Mouse (Mus musculus) lung, embryonic 14.5 days (tissue): ENCODE data around the gene Gpr62. TPM values are rescaled to one million over a fixed set of nuclear protein-coding genes. Genes with fewer than 3 reads are reported as not detected.
A peak's percentile ranks its signal among the peaks of the same experiment; 100 is the strongest.

Experiments
- ATAC-seq: fragments of 200-750 bp; cut with Nextera tagmentation; 2 replicates; pipeline ENCODE4 v1.8.0; 2017; ENCODE audit warnings: mild to moderate bottlenecking, moderate TSS enrichment, moderate library complexity; ENCODE audit not compliant: insufficient read depth
- DNase-seq: peaks from one replicate; pipeline ENCODE4 v3.0.0-alpha.2; 2015
- H3K27ac ChIP-seq: fragments of 300-500 bp; sonication (generic); 2 replicates; pipeline ENCODE4 v1.5.1; 2014; ENCODE audit warnings: low read depth, mild to moderate bottlenecking, moderate library complexity
- H3K27me3 ChIP-seq: fragments of 300-500 bp; sonication (generic); 2 replicates; pipeline ENCODE4 v1.6.1; 2014; ENCODE audit warnings: low read length, control low read depth; ENCODE audit not compliant: insufficient read depth
- H3K36me3 ChIP-seq: fragments of 300-500 bp; sonication (generic); 2 replicates; pipeline ENCODE4 v1.6.1; 2014; ENCODE audit warnings: control low read depth; ENCODE audit not compliant: insufficient read depth
- H3K4me1 ChIP-seq: fragments of 300-500 bp; sonication (generic); 2 replicates; pipeline ENCODE4 v1.6.1; 2014; ENCODE audit warnings: antibody characterized with exemption, control low read depth; ENCODE audit not compliant: insufficient read depth
- H3K4me2 ChIP-seq: fragments of 300-500 bp; sonication (generic); 2 replicates; pipeline ENCODE4 v1.6.1; 2014; ENCODE audit warnings: mild to moderate bottlenecking
- H3K4me3 ChIP-seq: fragments of 300-500 bp; sonication (generic); 2 replicates; pipeline ENCODE4 v1.5.1; 2014; ENCODE audit warnings: low read depth, low read length
- H3K9ac ChIP-seq: fragments of 300-500 bp; sonication (generic); 2 replicates; pipeline ENCODE4 v1.6.1; 2014
- H3K9me3 ChIP-seq: fragments of 300-500 bp; sonication (generic); 2 replicates; pipeline ENCODE4 v1.6.1; 2016; ENCODE audit warnings: low read depth, low read length, control low read depth
- CTCF ChIP-seq: IDR thresholded peaks from 2 replicates; pipeline ENCODE4 v1.5.1; 2016; ENCODE audit warnings: antibody characterized with exemption, low read depth
- WGBS: fragments of 180-500 bp; shearing (Covaris S2); extraction: QIAGEN DNeasy Blood & Tissue Kit; methylation state at CpG from one replicate; pipeline ENCODE4 v1.1.7; 2014; 5-methylcytosine and 5-hydroxymethylcytosine counted together
- polyA plus RNA-seq: library from polyadenylated mRNA; unstranded; fragments of >200 nt; fragmentation: Nextera tagmentation; extraction: Ambion mirVana; gene quantifications from 2 replicates; pipeline ENCODE4 v1.2.1, GENCODE M21; 2014

Gene Gpr62
- polyA plus RNA-seq, 1 experiment from 2014 or later = 0.26 TPM

DNA sequence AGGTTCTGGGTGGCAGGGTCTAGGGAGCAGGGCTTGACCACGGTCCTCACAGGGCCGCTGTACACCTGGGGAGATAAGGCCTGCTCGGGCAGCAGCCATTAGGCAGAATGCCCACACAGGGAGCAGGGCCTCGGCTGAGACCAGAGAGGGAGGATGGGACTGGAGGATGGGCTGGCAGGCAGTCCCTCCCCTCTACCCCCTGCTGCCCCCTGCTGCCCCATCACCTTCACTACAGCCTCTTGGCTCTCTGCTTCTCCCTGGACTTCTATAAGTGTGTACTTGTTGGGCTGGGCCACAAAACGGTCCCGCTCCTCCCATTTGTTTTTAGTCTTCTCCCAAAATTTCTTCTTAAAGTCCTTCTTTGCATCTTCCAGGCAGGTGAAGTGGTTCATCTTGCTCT, 8.7 kb upstream of the Gpr62 start:
- Histone ChIP-seq H3K9ac (peak overlapping the region; percentile 16), H3K9me3 (no peaks in the 10 kb centered on the region), H3K27ac (no peak overlapping the region), H3K4me3 (no peak overlapping the region), H3K27me3 (no peaks in the 10 kb centered on the region), H3K4me1 (peaks cover 15% of the 10 kb centered on the region), H3K36me3 (no peaks in the 10 kb centered on the region), H3K4me2 (peak overlapping the region; percentile 29)
- 4% methylated on average over 6 of the region's 6 CpGs for WGBS
- TF ChIP-seq CTCF = peak; percentile 86
- ATAC-seq (peak; percentile 10; the same call in 1 of the 2 replicates), DNase-seq (peak; percentile 69)

DNA sequence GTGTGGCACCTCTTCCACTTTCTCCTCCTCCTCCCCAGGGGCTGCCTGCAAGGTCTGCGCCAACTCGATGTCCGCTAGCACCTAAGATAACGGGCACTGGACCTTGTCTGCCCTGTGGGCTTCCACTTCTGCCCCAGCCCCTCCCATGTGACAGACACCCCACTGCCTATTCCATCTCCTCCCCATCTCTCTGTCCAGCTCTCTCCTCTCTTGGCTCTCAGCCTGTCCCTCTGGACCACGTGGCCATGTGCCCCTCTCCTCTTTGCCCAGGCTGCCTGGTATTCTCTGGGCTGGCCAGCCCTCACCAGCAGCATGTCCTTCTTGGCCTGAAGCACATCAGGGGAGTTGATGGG, 8.0 kb upstream of the Gpr62 start:
- no peak overlapping the region for H3K9ac ChIP-seq
- no peaks in the 10 kb centered on the region for H3K9me3 ChIP-seq
- H3K4me2 ChIP-seq = no peak overlapping the region
- H3K27me3 ChIP-seq = no peaks in the 10 kb centered on the region
- H3K4me1 ChIP-seq = peaks cover 15% of the 10 kb centered on the region
- H3K27ac ChIP-seq = no peak overlapping the region
- WGBS = 75% methylated on average over 5 of the region's 5 CpGs
- ATAC-seq = no peak
- DNase-seq = no peak
- no peaks in the 10 kb centered on the region for H3K36me3 ChIP-seq
- H3K4me3 ChIP-seq = no peak overlapping the region
- no peak for TF ChIP-seq CTCF

DNA sequence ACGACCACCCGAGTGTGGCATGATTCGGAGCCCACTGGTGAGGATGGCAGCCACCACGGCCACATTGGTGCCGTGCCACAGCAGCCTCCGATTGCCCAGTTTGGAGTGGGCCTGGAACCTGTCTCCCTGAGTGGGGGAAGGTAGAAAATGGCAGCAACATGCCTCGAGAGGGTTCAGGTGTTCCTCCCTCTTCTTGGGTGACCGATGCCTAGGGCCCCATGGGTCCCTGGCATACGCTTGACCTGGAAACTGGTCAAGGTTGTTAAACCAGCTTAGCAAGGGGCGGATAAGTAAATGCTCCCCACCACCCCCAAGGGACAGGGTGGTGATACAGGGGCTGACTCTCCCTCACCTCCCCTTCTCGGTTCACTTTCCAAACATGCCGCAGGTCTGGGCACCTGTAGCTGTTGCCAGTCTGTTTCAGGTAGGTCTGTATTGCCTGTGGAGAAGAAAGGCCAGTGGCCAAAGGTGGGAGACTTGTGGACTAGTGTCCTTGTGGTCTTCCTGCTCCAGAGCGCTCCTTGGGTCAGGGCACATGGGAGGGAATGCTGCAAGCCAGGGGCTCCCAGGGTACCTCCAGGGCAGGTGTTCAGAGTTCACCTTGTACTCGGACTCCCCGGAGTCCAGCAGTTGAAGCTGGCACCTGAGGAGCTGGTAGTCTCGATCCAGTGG, 7.5 kb upstream of the Gpr62 start:
- H3K4me1 ChIP-seq = peaks cover 15% of the 10 kb centered on the region

DNA sequence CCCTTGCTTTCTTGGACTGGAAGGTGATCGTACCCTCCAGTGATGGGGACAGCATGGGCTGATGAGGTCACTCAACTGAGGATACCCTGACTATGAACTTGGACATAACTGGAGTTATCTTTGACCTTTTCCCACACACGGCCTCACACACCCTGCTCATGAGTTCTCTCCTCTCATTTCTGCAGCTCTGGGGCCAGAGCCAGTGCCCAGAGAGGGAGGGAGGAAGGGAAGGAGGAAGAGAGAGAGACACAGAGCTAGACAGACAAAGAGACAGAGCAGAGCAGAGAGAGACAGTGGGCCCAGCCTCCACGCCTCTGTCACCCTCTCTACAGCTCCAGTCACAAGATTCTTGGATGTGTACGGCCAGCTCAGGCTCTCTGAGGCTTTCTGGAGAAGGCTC, 6.6 kb upstream of the Gpr62 start:
- Histone ChIP-seq H3K27me3 (no peaks in the 10 kb centered on the region), H3K36me3 (no peaks in the 10 kb centered on the region), H3K9me3 (no peaks in the 10 kb centered on the region), H3K9ac (no peak overlapping the region), H3K4me2 (no peak overlapping the region), H3K4me1 (peaks cover 13% of the 10 kb centered on the region), H3K4me3 (no peak overlapping the region), H3K27ac (peak overlapping the region; percentile 52; the same call in 1 of the 2 replicates)
- DNase-seq = no peak
- TF ChIP-seq CTCF = no peak
- no peak for ATAC-seq
- 46% methylated on average over 4 of the region's 4 CpGs for WGBS

More for the DNA sequence above, 7.5 kb upstream of the Gpr62 start:
- TF ChIP-seq CTCF = no peak
- Histone ChIP-seq H3K4me2 (no peak overlapping the region), H3K9ac (no peak overlapping the region), H3K27ac (no peak overlapping the region), H3K9me3 (no peaks in the 10 kb centered on the region), H3K36me3 (no peaks in the 10 kb centered on the region), H3K27me3 (no peaks in the 10 kb centered on the region), H3K4me3 (no peak overlapping the region)
- DNase-seq = no peak
- WGBS = 81% methylated on average over 16 of the region's 16 CpGs
- no peak for ATAC-seq

DNA sequence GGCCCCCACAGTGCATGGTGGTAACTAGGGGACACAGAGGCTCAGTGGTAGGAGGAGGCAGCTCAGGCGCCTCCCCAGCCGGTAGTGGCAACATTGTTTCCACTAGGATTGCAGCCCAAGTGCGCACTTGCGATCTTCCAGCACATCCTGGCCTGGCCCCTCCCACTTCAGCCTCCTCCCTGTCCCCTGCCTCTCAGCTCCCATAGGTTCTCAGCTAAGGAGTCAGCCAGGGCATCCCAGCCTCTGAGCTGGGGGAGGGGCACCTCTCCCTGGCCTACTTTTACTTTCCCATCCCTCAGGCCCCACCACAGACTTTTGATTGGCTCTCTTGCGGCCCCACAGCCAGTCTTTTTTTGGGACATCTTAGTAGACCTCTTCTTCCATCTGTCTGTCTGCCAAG, 6.2 kb upstream of the Gpr62 start:
- Histone ChIP-seq H3K9me3 (no peaks in the 10 kb centered on the region), H3K4me1 (peaks cover 13% of the 10 kb centered on the region), H3K27me3 (no peaks in the 10 kb centered on the region), H3K36me3 (no peaks in the 10 kb centered on the region), H3K4me2 (peak overlapping the region; percentile 45), H3K9ac (no peak overlapping the region), H3K4me3 (no peak overlapping the region), H3K27ac (no peak overlapping the region)
- WGBS = 15% methylated on average over 5 of the region's 5 CpGs
- TF ChIP-seq CTCF = peak; percentile 16; the same call in 1 of the 2 replicates
- ATAC-seq (peak; percentile 45), DNase-seq (peak; percentile 77)

DNA sequence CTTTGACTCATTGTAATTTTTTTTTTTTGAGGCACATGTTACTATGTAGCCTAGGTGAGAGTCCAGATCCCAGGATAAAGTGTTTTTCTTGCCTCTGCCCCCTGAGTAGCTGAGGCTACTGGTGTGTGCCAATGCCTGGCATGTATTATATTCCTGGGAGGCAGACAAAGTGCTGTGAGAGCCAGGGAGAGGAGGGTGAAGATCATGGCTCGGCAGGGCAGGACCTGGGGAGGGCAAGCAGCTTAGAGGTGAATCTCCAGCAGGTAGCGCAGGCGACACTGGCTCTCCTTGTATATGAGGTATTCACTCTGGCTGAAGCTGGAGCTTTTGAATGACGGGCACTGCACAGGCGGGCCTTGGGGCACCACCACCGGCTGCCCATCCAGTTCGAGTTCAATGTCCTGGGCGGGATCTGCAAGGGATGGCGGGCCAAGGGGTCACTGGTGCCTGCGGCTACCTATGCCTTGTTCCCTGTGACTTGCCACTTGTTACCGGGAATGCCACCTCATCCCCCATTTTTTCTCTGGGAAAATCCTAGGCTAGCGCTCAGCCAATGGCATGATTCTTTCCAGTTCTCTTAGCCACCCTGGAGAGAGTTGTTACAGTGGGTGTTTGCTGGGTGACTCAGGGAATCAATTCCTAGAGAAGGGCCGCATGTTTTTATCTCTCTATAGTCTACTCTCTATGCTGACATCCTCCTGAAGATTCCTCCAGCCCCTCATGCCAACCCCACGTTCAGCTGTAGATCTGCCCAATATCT, 5.4 kb upstream of the Gpr62 start:
- no peak for ATAC-seq
- Histone ChIP-seq H3K9me3 (no peaks in the 10 kb centered on the region), H3K4me3 (no peak overlapping the region), H3K4me2 (peak overlapping the region; percentile 45), H3K27ac (no peak overlapping the region), H3K36me3 (no peaks in the 10 kb centered on the region), H3K27me3 (no peaks in the 10 kb centered on the region), H3K4me1 (peaks cover 9% of the 10 kb centered on the region), H3K9ac (0 out of 2 replicates have a peak overlapping the region, but pooled peaks have one; percentile 6)
- 69% methylated on average over 14 of the region's 14 CpGs for WGBS
- no peak for TF ChIP-seq CTCF
- DNase-seq = no peak

DNA sequence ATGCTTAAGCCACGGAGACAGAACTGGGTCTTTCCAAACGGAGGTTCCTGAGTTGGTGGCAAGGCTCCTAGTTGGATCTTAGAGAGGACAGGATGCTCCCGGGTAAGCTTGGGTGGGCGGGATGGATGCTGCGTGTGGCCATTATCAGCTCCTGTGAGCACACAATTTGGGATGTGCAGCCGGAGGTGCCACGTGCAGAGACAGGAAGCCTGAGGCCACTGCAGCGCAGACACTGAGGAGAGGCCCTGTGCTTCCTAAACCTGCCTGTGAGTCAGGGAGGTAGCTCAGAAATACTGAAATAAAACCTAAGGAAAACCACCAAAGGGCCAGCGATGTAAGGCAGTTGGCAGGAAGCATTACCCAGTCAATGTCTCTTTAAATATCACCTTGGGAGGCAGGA, 4.0 kb upstream of the Gpr62 start:
- TF ChIP-seq CTCF = no peak
- H3K9ac ChIP-seq = no peak overlapping the region
- WGBS = 55% methylated on average over 9 of the region's 9 CpGs
- ATAC-seq = no peak
- no peak overlapping the region for H3K27ac ChIP-seq
- H3K9me3 ChIP-seq = no peaks in the 10 kb centered on the region
- no peak for DNase-seq
- H3K4me3 ChIP-seq = no peak overlapping the region
- no peaks in the 10 kb centered on the region for H3K36me3 ChIP-seq
- H3K4me2 ChIP-seq = no peak overlapping the region
- no peaks in the 10 kb centered on the region for H3K27me3 ChIP-seq
- H3K4me1 ChIP-seq = peaks cover 6% of the 10 kb centered on the region
